Mouse (Mus musculus) thymus, adult 2 months (tissue): ENCODE measurements around the gene Sh3kbp1. TPM values are rescaled to one million over a fixed set of nuclear protein-coding genes. Genes with fewer than 3 reads are reported as not detected.

Experiments
- DNase-seq: peaks from one replicate; pipeline ENCODE4 v3.0.0; 2021
- H3K27ac ChIP-seq: fragments of 200-500 bp; 2 replicates; pipeline ENCODE4 v1.5.1; 2012; ENCODE audit warnings: low read length, control low read depth; ENCODE audit not compliant: control insufficient read depth, insufficient read depth
- H3K27me3 ChIP-seq: fragments of 200-500 bp; 2 replicates; pipeline ENCODE4 v1.6.1; 2012; ENCODE audit warnings: mild to moderate bottlenecking, low read length, moderate library complexity, mixed read lengths; ENCODE audit not compliant: control insufficient read depth, insufficient read depth
- H3K36me3 ChIP-seq: fragments of 200-500 bp; 2 replicates; pipeline ENCODE4 v1.6.1; 2012; ENCODE audit warnings: mild to moderate bottlenecking, low read length, moderate library complexity; ENCODE audit not compliant: control insufficient read depth, insufficient read depth
- H3K4me1 ChIP-seq: fragments of 200-500 bp; replicated peaks from 2 replicates; pipeline ENCODE4 v1.6.1; 2012; ENCODE audit warnings: low read length; ENCODE audit not compliant: control insufficient read depth, insufficient read depth
- H3K4me3 ChIP-seq: fragments of 200-500 bp; 2 replicates; pipeline ENCODE4 v1.5.1; 2012; ENCODE audit warnings: mild to moderate bottlenecking, low read length, control low read depth, moderate library complexity; ENCODE audit not compliant: control insufficient read depth, insufficient read depth
- CTCF ChIP-seq: fragments of 200-500 bp; IDR thresholded peaks from 2 replicates; pipeline ENCODE4 v1.5.1; 2012; ENCODE audit warnings: mild to moderate bottlenecking, control low read depth, low read length, moderate library complexity, borderline replicate concordance; ENCODE audit not compliant: control insufficient read depth, poor library complexity, insufficient read depth; ENCODE audit errors: extremely low read depth
- POLR2A ChIP-seq: fragments of 200-500 bp; IDR thresholded peaks from 2 replicates; pipeline ENCODE4 v1.6.1; 2012; ENCODE audit warnings: mild to moderate bottlenecking, low read length, control low read depth, moderate library complexity; ENCODE audit not compliant: control insufficient read depth, poor library complexity, insufficient read depth; ENCODE audit errors: extremely low read depth
- WGBS: fragments of 180-500 bp; shearing (Covaris S2); methylation state at CpG from one replicate; pipeline ENCODE4 v1.1.7; 2018; 5-methylcytosine and 5-hydroxymethylcytosine counted together
- polyA plus RNA-seq: library from polyadenylated mRNA; depleted of rRNA; stranded (reverse); fragments of >200 nt; gene quantifications from 2 replicates; pipeline ENCODE4 v1.2.3, GENCODE M21; 2012

The Sh3kbp1 gene
- polyA plus RNA-seq, 1 experiment: 114 TPM

DNA sequence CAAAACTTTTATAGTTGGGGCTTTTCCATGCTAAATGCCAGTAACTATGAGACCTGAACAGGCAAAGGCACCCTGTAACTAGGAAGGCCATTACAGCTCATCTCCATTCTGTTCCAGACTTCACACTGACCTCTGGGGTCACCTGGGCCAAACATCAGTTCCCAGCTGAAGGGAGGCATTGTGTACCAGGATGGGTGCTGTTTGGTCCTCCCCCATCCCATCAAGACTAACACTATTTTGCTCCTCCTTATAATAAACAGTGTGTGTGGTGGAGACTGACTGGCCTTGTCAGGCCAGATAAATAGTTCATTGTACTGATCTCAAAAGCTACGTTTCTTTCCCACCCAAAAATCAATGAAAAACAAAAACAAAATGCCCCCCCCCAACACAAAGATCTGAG, 138.8 kb downstream of the Sh3kbp1 start:
- no peaks in the 10 kb centered on the region for H3K27me3 ChIP-seq
- no peak for DNase-seq
- peaks cover 3% of the 10 kb centered on the region for H3K4me1 ChIP-seq
- TF ChIP-seq POLR2A (no peak), CTCF (no peak)
- peaks cover 8% of the 10 kb centered on the region for H3K36me3 ChIP-seq
- no peak overlapping the region for H3K27ac ChIP-seq
- WGBS: 90% methylated on average over 1 of the region's 1 CpGs
- no peak overlapping the region for H3K4me3 ChIP-seq

- Histone ChIP-seq H3K27me3 (no peaks in the 10 kb centered on the region), H3K4me1 (peaks cover 3% of the 10 kb centered on the region), H3K4me3 (no peak overlapping the region), H3K27ac (peak overlapping the region; percentile 88), H3K36me3 (peaks cover 8% of the 10 kb centered on the region)
- DNase-seq: no peak
- TF ChIP-seq POLR2A (no peak), CTCF (no peak)
- WGBS: 23% methylated on average over 2 of the region's 2 CpGs
These were observed 141.9 kb downstream of the Sh3kbp1 start for GRCm38 (mm10) chrX:159769005-159769404.

GRCm38 (mm10) chrX:159769773-159770172, 142.7 kb downstream of the Sh3kbp1 start:
- no peak overlapping the region for H3K27ac ChIP-seq
- H3K4me3 ChIP-seq: no peak overlapping the region
- no peaks in the 10 kb centered on the region for H3K27me3 ChIP-seq
- 44% methylated on average over 3 of the region's 3 CpGs for WGBS
- peak; percentile 25 for DNase-seq
- TF ChIP-seq CTCF (no peak), POLR2A (no peak)
- H3K4me1 ChIP-seq: peaks cover 3% of the 10 kb centered on the region
- peaks cover 6% of the 10 kb centered on the region for H3K36me3 ChIP-seq

GRCm38 (mm10) chrX:159772137-159772536, 145.1 kb downstream of the Sh3kbp1 start:
- Histone ChIP-seq H3K27me3 (no peaks in the 10 kb centered on the region), H3K4me3 (no peak overlapping the region), H3K27ac (no peak overlapping the region), H3K4me1 (peaks cover 3% of the 10 kb centered on the region), H3K36me3 (no peaks in the 10 kb centered on the region; the same call in 1 of the 2 replicates)
- TF ChIP-seq CTCF: no peak
- TF ChIP-seq POLR2A: no peak
- WGBS: 88% methylated on average over 4 of the region's 4 CpGs
- no peak for DNase-seq

- no peak for DNase-seq
- TF ChIP-seq POLR2A (no peak), CTCF (no peak)
- Histone ChIP-seq H3K4me1 (no peaks in the 10 kb centered on the region), H3K27ac (no peak overlapping the region), H3K27me3 (no peaks in the 10 kb centered on the region), H3K4me3 (no peak overlapping the region), H3K36me3 (no peaks in the 10 kb centered on the region)
- 95% methylated on average over 4 of the region's 4 CpGs for WGBS
These were observed 148.0 kb downstream of the Sh3kbp1 start for GRCm38 (mm10) chrX:159775042-159775441.

- TF ChIP-seq POLR2A (no peak), CTCF (no peak)
These were observed 151.7 kb downstream of the Sh3kbp1 start for GRCm38 (mm10) chrX:159778787-159779186.

DNA sequence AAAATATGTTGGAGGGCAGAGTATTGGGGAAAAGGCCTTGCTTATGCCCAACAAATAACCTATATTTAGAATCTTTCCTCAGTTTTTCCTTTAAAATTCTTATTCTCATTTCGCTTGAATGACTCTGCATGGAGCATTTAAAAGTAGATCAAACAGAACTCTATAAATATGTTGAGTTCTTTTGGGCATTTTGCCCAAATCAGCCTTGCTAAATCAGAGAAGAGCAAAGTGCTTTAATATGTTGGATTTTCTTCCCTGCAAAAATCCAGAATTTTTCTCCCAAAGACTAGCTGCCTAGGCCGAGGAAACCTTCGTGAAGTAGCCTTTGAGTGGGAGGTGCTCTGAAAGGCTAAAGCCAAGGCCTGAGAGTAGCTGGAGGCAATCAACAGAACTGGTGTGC, 163.4 kb downstream of the Sh3kbp1 start:
- Histone ChIP-seq H3K27me3 (no peaks in the 10 kb centered on the region), H3K36me3 (no peaks in the 10 kb centered on the region), H3K27ac (no peak overlapping the region), H3K4me1 (no peaks in the 10 kb centered on the region), H3K4me3 (no peak overlapping the region)
- DNase-seq: no peak
- WGBS: 94% methylated on average over 3 of the region's 3 CpGs
- no peak for TF ChIP-seq POLR2A
- TF ChIP-seq CTCF: no peak

More at GRCm38 (mm10) chrX:159778787-159779186, 151.7 kb downstream of the Sh3kbp1 start:
- 76% methylated on average over 1 of the region's 1 CpGs for WGBS
- H3K27me3 ChIP-seq: no peaks in the 10 kb centered on the region
- H3K36me3 ChIP-seq: no peaks in the 10 kb centered on the region
- no peak overlapping the region for H3K4me3 ChIP-seq
- DNase-seq: no peak
- H3K27ac ChIP-seq: no peak overlapping the region
- no peaks in the 10 kb centered on the region for H3K4me1 ChIP-seq
